Comparison of ENCODE assay signal across 20 mouse cellular contexts in genomic region chr2:169461491-169462039, GRCm38 (mm10).
DNase-seq lines count a peak whose midpoint lies in the region; ATAC-seq and TF ChIP-seq lines count a peak whose summit lies in the region.
"Had no signal": no experiment of that assay in that cellular context is flagged by ENCODE, and none has a peak within 500 bp of the region (broad histone marks: within the 10 kb centered on the region; RNA-seq: fewer than 3 reads in every experiment).

No protein-coding gene starts in this region.

- no peak for TF ChIP-seq CTCF in hindbrain, postnatal 0 days (IDR thresholded peaks at IDR 0.05; ENCODE audit: low read depth)

- H3K27ac ChIP-seq in neural tube, embryonic 13.5 days (replicated peaks) = peak overlapping the region; percentile 38; the same call in 1 of the 2 replicates
- no peak overlapping the region for H3K27ac ChIP-seq in hindbrain, postnatal 0 days
- H3K27ac ChIP-seq: embryonic facial prominence, embryonic 13.5 days; gastrocnemius, adult 2 months; intestine, embryonic 15.5 days; stomach, embryonic 15.5 days had no signal

- 52% methylated on average over 12 of the region's 12 CpGs for WGBS in neural tube, embryonic 13.5 days
- 54% methylated on average over 12 of the region's 12 CpGs for WGBS in hindbrain, postnatal 0 days

- no peak overlapping the region for H3K4me3 ChIP-seq in neural tube, embryonic 13.5 days
- H3K4me3 ChIP-seq in hindbrain, postnatal 0 days (ENCODE audit: low read length) = no peak overlapping the region
- H3K4me3 ChIP-seq: embryonic facial prominence, embryonic 13.5 days; gastrocnemius, adult 2 months; intestine, embryonic 15.5 days; stomach, embryonic 15.5 days had no signal

- H3K9me3 ChIP-seq in neural tube, embryonic 13.5 days = no peaks in the 10 kb centered on the region
- no peaks in the 10 kb centered on the region for H3K9me3 ChIP-seq in hindbrain, postnatal 0 days (ENCODE audit: low read length)
- H3K9me3 ChIP-seq: embryonic facial prominence, embryonic 13.5 days; intestine, embryonic 15.5 days; stomach, embryonic 15.5 days had no signal

- peaks cover 12% of the 10 kb centered on the region for H3K4me1 ChIP-seq in neural tube, embryonic 13.5 days (replicated peaks)
- H3K4me1 ChIP-seq in hindbrain, postnatal 0 days (ENCODE audit: insufficient read depth, low read length) = no peaks in the 10 kb centered on the region
- H3K4me1 ChIP-seq: intestine, embryonic 15.5 days; stomach, embryonic 15.5 days had no signal

- H3K36me3 ChIP-seq in neural tube, embryonic 13.5 days = no peaks in the 10 kb centered on the region
- no peaks in the 10 kb centered on the region for H3K36me3 ChIP-seq in hindbrain, postnatal 0 days (ENCODE audit: insufficient read depth, low read length)
- H3K36me3 ChIP-seq: embryonic facial prominence, embryonic 13.5 days; intestine, embryonic 15.5 days; stomach, embryonic 15.5 days had no signal

- H3K27me3 ChIP-seq in neural tube, embryonic 13.5 days = no peaks in the 10 kb centered on the region
- H3K27me3 ChIP-seq in hindbrain, postnatal 0 days (ENCODE audit: insufficient read depth, low read length) = no peaks in the 10 kb centered on the region
- H3K27me3 ChIP-seq: embryonic facial prominence, embryonic 13.5 days; intestine, embryonic 15.5 days; stomach, embryonic 15.5 days had no signal

- no peak overlapping the region for H3K9ac ChIP-seq in neural tube, embryonic 13.5 days
- no peak overlapping the region for H3K9ac ChIP-seq in hindbrain, postnatal 0 days (replicated peaks; ENCODE audit: low read length)
- H3K9ac ChIP-seq: embryonic facial prominence, embryonic 13.5 days; intestine, embryonic 15.5 days; stomach, embryonic 15.5 days had no signal

- ATAC-seq in neural tube, embryonic 13.5 days (ENCODE audit: low read depth) = 0 out of 2 replicates have a peak, but pooled peaks have one; percentile 32
- ATAC-seq in hindbrain, postnatal 0 days = no peak
- no peak for ATAC-seq in granulocyte monocyte progenitor cell, adult 5-6 weeks (replicated peaks; ENCODE audit: poor library complexity, severe bottlenecking)
- ATAC-seq: intestine, embryonic 15.5 days; lung, postnatal 0 days had no signal

- peak; percentile 51 for DNase-seq in heart, adult 11 months
- no peak for DNase-seq in heart, adult 8-10 months (ENCODE audit: low spot score)
- no peak for DNase-seq in neural tube, embryonic 10.5 days (ENCODE audit: extremely low spot score, low spot score)
- DNase-seq in hindbrain, postnatal 0 days (ENCODE audit: low spot score) = peak; percentile 58
- no peak for DNase-seq in layer of hippocampus, postnatal 10 days (ENCODE audit: low spot score in 2 of 2)
- DNase-seq: cerebellum, adult 8-10 months; gastrocnemius, adult 2 months; heart, postnatal 4 days; kidney, adult 9 months; kidney, postnatal 25 days; left cerebral cortex, postnatal 4 days; liver; right cerebral cortex, postnatal 25 days; thymus, postnatal 25 days had no signal

- no peak overlapping the region for H3K4me2 ChIP-seq in neural tube, embryonic 13.5 days
- H3K4me2 ChIP-seq in hindbrain, postnatal 0 days (ENCODE audit: low read depth, low read length) = no peak overlapping the region
- H3K4me2 ChIP-seq: embryonic facial prominence, embryonic 13.5 days; intestine, embryonic 15.5 days; stomach, embryonic 15.5 days had no signal

Comparison
In these comparisons a context has a peak if more than half of its experiments do, and no peak if none do; other contexts are left out.
1. DNase-seq: peak in heart, adult 11 months (single experiment) and hindbrain, postnatal 0 days (single experiment); none in heart, adult 8-10 months (single experiment), neural tube, embryonic 10.5 days (single experiment) and layer of hippocampus, postnatal 10 days (0 of 2).